ENCODE assay signal across 15 mouse cellular contexts in the genomic region with DNA sequence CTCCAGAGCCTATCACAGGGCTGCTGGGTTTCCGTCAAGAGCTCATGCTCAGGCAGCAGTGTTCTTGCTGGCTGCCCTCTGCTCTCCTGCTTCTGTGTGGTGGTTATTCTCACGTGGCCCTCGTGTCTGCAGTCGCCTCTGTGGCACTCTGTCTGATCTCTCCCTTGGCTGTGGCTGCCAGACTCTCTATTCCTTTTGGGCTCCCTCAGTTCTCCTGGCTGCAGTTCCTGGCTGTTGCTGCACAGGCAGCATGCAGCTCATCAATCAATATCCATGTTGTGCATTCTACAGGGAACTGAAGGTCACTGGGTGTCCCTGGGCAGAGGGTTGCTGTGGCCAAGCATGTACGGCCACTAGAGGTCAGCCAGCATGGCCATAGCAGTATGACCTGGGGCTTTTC.
DNase-seq lines count a peak whose midpoint lies in the region; ATAC-seq and TF ChIP-seq lines count a peak whose summit lies in the region.
"Had no signal": no experiment of that assay in that cellular context is flagged by ENCODE, and none has a peak within 500 bp of the region (broad histone marks: within the 10 kb centered on the region; RNA-seq: fewer than 3 reads in every experiment).

No protein-coding gene starts in this region.

- no peak overlapping the region for H3K4me2 ChIP-seq in kidney, postnatal 0 days (ENCODE audit: low read length)
- no peak overlapping the region for H3K4me2 ChIP-seq in heart, embryonic 11.5 days
- H3K4me2 ChIP-seq: limb, embryonic 15.5 days; neural tube, embryonic 12.5 days had no signal

- WGBS in kidney, postnatal 0 days = 64% methylated on average over 5 of the region's 5 CpGs
- WGBS in heart, embryonic 11.5 days (ENCODE audit: insufficient replicate concordance) = 67% methylated on average over 5 of the region's 5 CpGs

- no peak overlapping the region for H3K27ac ChIP-seq in gastrocnemius, adult 2 months
- no peak overlapping the region for H3K27ac ChIP-seq in kidney, postnatal 0 days
- no peak overlapping the region for H3K27ac ChIP-seq in heart, embryonic 11.5 days (ENCODE audit: low read depth, low read length)
- H3K27ac ChIP-seq: limb, embryonic 15.5 days; neural tube, embryonic 12.5 days had no signal

- H3K9me3 ChIP-seq in kidney, postnatal 0 days (replicated peaks; ENCODE audit: low read length) = no peaks in the 10 kb centered on the region
- no peaks in the 10 kb centered on the region for H3K9me3 ChIP-seq in heart, embryonic 11.5 days (replicated peaks; ENCODE audit: control insufficient read depth, low read length)
- H3K9me3 ChIP-seq: limb, embryonic 15.5 days; neural tube, embryonic 12.5 days had no signal

- 0 out of 2 replicates have a peak, but pooled peaks have one; percentile 4 for TF ChIP-seq CTCF in gastrocnemius, adult 2 months (IDR thresholded peaks at IDR 0.05)
- peak; percentile 10; the same call in 1 of the 2 replicates for TF ChIP-seq CTCF in kidney, postnatal 0 days (IDR thresholded peaks at IDR 0.05; ENCODE audit: low read depth)

- intact Hi-C loops in gastrocnemius, adult 2 months (cut with DNase I) = no loop called here
- intact Hi-C loops in gastrocnemius, postnatal 36 days (cut with DNase I) = no loop called here

- no peaks in the 10 kb centered on the region for H3K4me1 ChIP-seq in kidney, postnatal 0 days (replicated peaks; ENCODE audit: insufficient read depth, low read length)
- H3K4me1 ChIP-seq in heart, embryonic 11.5 days (ENCODE audit: control insufficient read depth, insufficient read depth, low read length) = no peaks in the 10 kb centered on the region
- H3K4me1 ChIP-seq: limb, embryonic 15.5 days; neural tube, embryonic 12.5 days had no signal

- no peaks in the 10 kb centered on the region for H3K36me3 ChIP-seq in kidney, postnatal 0 days (ENCODE audit: insufficient read depth, low read length)
- no peaks in the 10 kb centered on the region for H3K36me3 ChIP-seq in heart, embryonic 11.5 days (ENCODE audit: control insufficient read depth, insufficient read depth, low read length)
- H3K36me3 ChIP-seq: limb, embryonic 15.5 days; neural tube, embryonic 12.5 days had no signal

- H3K9ac ChIP-seq in kidney, postnatal 0 days (ENCODE audit: low read depth, low read length) = no peak overlapping the region
- no peak overlapping the region for H3K9ac ChIP-seq in heart, embryonic 11.5 days (ENCODE audit: low read depth, low read length)
- H3K9ac ChIP-seq: limb, embryonic 15.5 days; neural tube, embryonic 12.5 days had no signal

- no peak for DNase-seq in gastrocnemius, adult 2 months
- DNase-seq in gastrocnemius, postnatal 36 days = no peak
- no peak for DNase-seq in kidney, postnatal 0 days (ENCODE audit: low spot score)
- no peak for DNase-seq in kidney, adult 8-10 months
- DNase-seq in adrenal gland, postnatal 14 days = peak; percentile 64
- DNase-seq in lung, postnatal 14 days = peak; percentile 7
- no peak for DNase-seq in thymus, adult 18-20 months
- DNase-seq: cerebellum, adult 11-12 months; gastrocnemius, postnatal 25 days; retina, postnatal 1 day had no signal

- ATAC-seq in kidney, postnatal 0 days (replicated peaks; ENCODE audit: low FRiP score, low read depth) = no peak
- no peak for ATAC-seq in heart, embryonic 11.5 days (replicated peaks; ENCODE audit: insufficient number of reproducible peaks, low FRiP score, low TSS enrichment)
- ATAC-seq: inflammation-experienced regulatory T-cells, adult 6 months; midbrain, embryonic 16.5 days had no signal

- no peaks in the 10 kb centered on the region for H3K27me3 ChIP-seq in kidney, postnatal 0 days (ENCODE audit: insufficient read depth, low read length)
- no peaks in the 10 kb centered on the region for H3K27me3 ChIP-seq in heart, embryonic 11.5 days (ENCODE audit: control insufficient read depth, insufficient read depth, low read length)
- H3K27me3 ChIP-seq: limb, embryonic 15.5 days; neural tube, embryonic 12.5 days had no signal

- no peak overlapping the region for H3K4me3 ChIP-seq in gastrocnemius, adult 2 months
- no peak overlapping the region for H3K4me3 ChIP-seq in kidney, postnatal 0 days (replicated peaks; ENCODE audit: low read depth, low read length)
- no peak overlapping the region for H3K4me3 ChIP-seq in heart, embryonic 11.5 days (ENCODE audit: low read depth, low read length)
- H3K4me3 ChIP-seq: limb, embryonic 15.5 days; neural tube, embryonic 12.5 days had no signal

Comparison
In these comparisons a context has a peak if more than half of its experiments do, and no peak if none do; other contexts are left out.
1. DNase-seq: peak in adrenal gland, postnatal 14 days (single experiment) and lung, postnatal 14 days (single experiment); none in gastrocnemius, adult 2 months (single experiment), gastrocnemius, postnatal 36 days (0 of 2), kidney, postnatal 0 days (single experiment), kidney, adult 8-10 months (0 of 2) and thymus, adult 18-20 months (0 of 2).